Mouse (Mus musculus) MEL (cell line): Measurements from ENCODE around the gene Gnb3. TPM values are rescaled to one million over a fixed set of nuclear protein-coding genes. Genes with fewer than 3 reads are reported as not detected.

ENCODE experiments used
- DNase-seq: peaks from one replicate; pipeline ENCODE4 v3.0.0; 2011; ENCODE audit warnings: low read depth, low spot score
- H3K27ac ChIP-seq: 2 replicates; pipeline ENCODE4 v1.5.1; 2012; ENCODE audit warnings: low read depth, mild to moderate bottlenecking, control low read depth, low read length, moderate library complexity; ENCODE audit not compliant: control insufficient read depth
- H3K27me3 ChIP-seq, 2 experiments: fragments of 150-350 bp in 1 of 2; sonication (generic) in 1 of 2; 2 replicates each; pipeline ENCODE4 v1.6.1; 2012; ENCODE audit warnings: low read length in 2 of 2, mild to moderate bottlenecking in 2 of 2, improper control_type of control experiment in 1 of 2, moderate library complexity in 1 of 2; ENCODE audit not compliant: insufficient read depth in 2 of 2, control insufficient read depth in 1 of 2
- H3K36me3 ChIP-seq, 2 experiments: 2 replicates each; pipeline ENCODE4 v1.6.1; 2012 to 2014; ENCODE audit warnings: low read length in 2 of 2, improper control_type of control experiment in 1 of 2, inconsistent platforms in 1 of 2, mild to moderate bottlenecking in 1 of 2; ENCODE audit not compliant: insufficient read depth in 2 of 2, control insufficient read depth in 1 of 2
- H3K4me1 ChIP-seq, 2 experiments: fragments of 150-350 bp in 1 of 2; sonication (generic) in 1 of 2; 2 replicates each; pipeline ENCODE4 v1.6.1; 2012; ENCODE audit warnings: low read length in 2 of 2, improper control_type of control experiment in 1 of 2, mild to moderate bottlenecking in 1 of 2; ENCODE audit not compliant: insufficient read depth in 2 of 2, control insufficient read depth in 1 of 2
- H3K4me3 ChIP-seq, 2 experiments: fragments of 150-350 bp in 1 of 2; sonication (generic) in 1 of 2; 2 replicates each; pipeline ENCODE4 v1.5.1; 2012; ENCODE audit warnings: low read depth in 2 of 2, low read length in 2 of 2, mild to moderate bottlenecking in 2 of 2, moderate library complexity in 2 of 2, control low read depth in 1 of 2, improper control_type of control experiment in 1 of 2; ENCODE audit not compliant: control insufficient read depth in 1 of 2, insufficient read depth in 1 of 2
- H3K79me2 ChIP-seq: 2 replicates; pipeline ENCODE4 v1.6.1; 2012; ENCODE audit warnings: mild to moderate bottlenecking, low read length, moderate library complexity; ENCODE audit not compliant: control insufficient read depth, poor library complexity, insufficient read depth
- H3K9ac ChIP-seq: 2 replicates; pipeline ENCODE4 v1.6.1; 2012; ENCODE audit warnings: low read depth, mild to moderate bottlenecking, control low read depth, low read length, moderate library complexity; ENCODE audit not compliant: control insufficient read depth, poor library complexity, severe bottlenecking
- H3K9me3 ChIP-seq: fragments of 150-350 bp; sonication (generic); replicated peaks from 2 replicates; pipeline ENCODE4 v1.6.1; 2012; ENCODE audit warnings: mild to moderate bottlenecking, low read length, improper control_type of control experiment, moderate library complexity; ENCODE audit not compliant: insufficient read depth
- BHLHE40 ChIP-seq: IDR thresholded peaks from 2 replicates; pipeline ENCODE4 v1.6.1; 2012; ENCODE audit warnings: low read depth, mild to moderate bottlenecking, inconsistent platforms, low read length, improper control_type of control experiment, borderline replicate concordance
- CHD2 ChIP-seq: IDR thresholded peaks from 2 replicates; pipeline ENCODE4 v1.6.1; 2011; ENCODE audit warnings: low read length, improper control_type of control experiment
- E2F4 ChIP-seq: IDR thresholded peaks from 2 replicates; pipeline ENCODE4 v1.6.1; 2011; ENCODE audit warnings: low read depth, low read length, improper control_type of control experiment, borderline replicate concordance
- GATA1 ChIP-seq: IDR thresholded peaks from 2 replicates; pipeline ENCODE4 v1.6.1; 2011; ENCODE audit warnings: low read depth, low read length, improper control_type of control experiment
- KAT2A ChIP-seq: conservative IDR thresholded peaks from 2 replicates; pipeline ENCODE4 v1.6.1; 2012; ENCODE audit warnings: low read depth, low read length, improper control_type of control experiment, inconsistent platforms
- MAFK ChIP-seq: IDR thresholded peaks from 2 replicates; pipeline ENCODE4 v1.6.1; 2011; ENCODE audit warnings: low read depth, mild to moderate bottlenecking, low read length, improper control_type of control experiment, borderline replicate concordance
- MYB ChIP-seq: IDR thresholded peaks from 2 replicates; pipeline ENCODE4 v1.6.1; 2011; ENCODE audit warnings: mild to moderate bottlenecking, low read depth, low read length, improper control_type of control experiment
- MYC ChIP-seq: IDR thresholded peaks from 2 replicates; pipeline ENCODE4 v1.6.1; 2011; ENCODE audit warnings: low read depth, mild to moderate bottlenecking, low read length, improper control_type of control experiment, moderate library complexity
- NELFE ChIP-seq: IDR thresholded peaks from 2 replicates; pipeline ENCODE4 v1.6.1; 2011; ENCODE audit warnings: low read depth, low read length, improper control_type of control experiment
- NRF1 ChIP-seq: IDR thresholded peaks from 2 replicates; pipeline ENCODE4 v1.6.1; 2014; ENCODE audit warnings: low read depth, mild to moderate bottlenecking, inconsistent platforms, low read length, improper control_type of control experiment, moderate library complexity; ENCODE audit not compliant: poor library complexity, insufficient read depth, severe bottlenecking
- POLR2AphosphoS5 ChIP-seq: IDR thresholded peaks from 2 replicates; pipeline ENCODE4 v1.6.1; 2012; ENCODE audit warnings: low read depth, borderline replicate concordance, mild to moderate bottlenecking, inconsistent platforms, low read length, moderate library complexity, mixed read lengths
- RAD21 ChIP-seq: IDR thresholded peaks from 2 replicates; pipeline ENCODE4 v1.6.1; 2011; ENCODE audit warnings: mild to moderate bottlenecking, low read depth, low read length, improper control_type of control experiment
- RCOR1 ChIP-seq: IDR thresholded peaks from 2 replicates; pipeline ENCODE4 v1.6.1; 2012; ENCODE audit warnings: low read depth, mild to moderate bottlenecking, inconsistent platforms, low read length, improper control_type of control experiment
- SMC3 ChIP-seq: IDR thresholded peaks from 2 replicates; pipeline ENCODE4 v1.6.1; 2011; ENCODE audit warnings: low read depth, low read length, improper control_type of control experiment
- TAL1 ChIP-seq: IDR thresholded peaks from 2 replicates; pipeline ENCODE4 v1.6.1; 2012; ENCODE audit warnings: mild to moderate bottlenecking, inconsistent platforms, low read length, moderate library complexity, mixed read lengths
- TCF12 ChIP-seq: IDR thresholded peaks from 2 replicates; pipeline ENCODE4 v1.6.1; 2014; ENCODE audit warnings: low read depth, mild to moderate bottlenecking, inconsistent platforms, low read length, improper control_type of control experiment, moderate library complexity
- USF1 ChIP-seq: IDR thresholded peaks from 2 replicates; pipeline ENCODE4 v1.6.1; 2014; ENCODE audit warnings: low read depth, mild to moderate bottlenecking, inconsistent platforms, low read length, improper control_type of control experiment, moderate library complexity
- ZKSCAN1 ChIP-seq: IDR thresholded peaks from 2 replicates; pipeline ENCODE4 v1.6.1; 2012; ENCODE audit warnings: low read depth, mild to moderate bottlenecking, inconsistent platforms, low read length, improper control_type of control experiment, moderate library complexity
- polyA plus RNA-seq, 2 experiments: library from polyadenylated mRNA; stranded (reverse) in 1 of 2; unstranded in 1 of 2; fragments of >175 nt in 1 of 2; fragments of >200 nt in 1 of 2; gene quantifications; 2 replicates each; pipeline versions ENCODE4 v1.2.1 to v1.2.4; 2012; ENCODE audit warnings: low replicate concordance in 2 of 2, low read depth in 1 of 2; ENCODE audit not compliant: insufficient read length in 2 of 2, insufficient read depth in 1 of 2, missing spikeins in 1 of 2
- total RNA-seq: library from RNA; depleted of rRNA; stranded (reverse); fragments of 300-350 nt; gene quantifications from 2 replicates; pipeline ENCODE4 v1.2.3, GENCODE M21; 2012

Gnb3 gene
- total and polyA plus RNA-seq, 3 experiments = 0.08 to 0.21 TPM; not detected in 1

GRCm38 (mm10) chr6:124866560-124866959 is 26.5 kb upstream of the Gnb3 start:
- H3K9ac ChIP-seq = no peak overlapping the region
- TF ChIP-seq ZKSCAN1 (no peak), SMC3 (no peak), E2F4 (no peak), KAT2A (no peak), NELFE (no peak), MYC (no peak), MAFK (no peak), MYB (no peak), CHD2 (no peak), RCOR1 (no peak), BHLHE40 (no peak), POLR2AphosphoS5 (no peak)
- H3K36me3 ChIP-seq = no peaks in the 10 kb centered on the region
- H3K4me3 ChIP-seq = no peak overlapping the region
- H3K27ac ChIP-seq = no peak overlapping the region
- no peaks in the 10 kb centered on the region for H3K79me2 ChIP-seq
- DNase-seq = no peak
- no peaks in the 10 kb centered on the region; a peak in 2 of 4 replicates for H3K4me1 ChIP-seq
- H3K27me3 ChIP-seq = peaks cover 13 to 30% of the 10 kb centered on the region in 2 experiments
- no peaks in the 10 kb centered on the region for H3K9me3 ChIP-seq

GRCm38 (mm10) chr6:124865766-124866362 is 25.8 kb upstream of the Gnb3 start:
- no peaks in the 10 kb centered on the region for H3K9me3 ChIP-seq
- H3K9ac ChIP-seq = no peak overlapping the region
- H3K36me3 ChIP-seq = no peaks in the 10 kb centered on the region
- DNase-seq = no peak
- no peak overlapping the region for H3K4me3 ChIP-seq
- no peaks in the 10 kb centered on the region for H3K79me2 ChIP-seq
- TF ChIP-seq GATA1 (no peak), ZKSCAN1 (no peak), TAL1 (no peak), TCF12 (no peak), RAD21 (no peak), KAT2A (no peak), USF1 (no peak), MAFK (no peak), RCOR1 (no peak), NELFE (no peak), NRF1 (no peak)
- TF ChIP-seq, all 39 proteins: peak for 0
- Histone ChIP-seq H3K27me3 (peaks cover 14 to 26% of the 10 kb centered on the region in 2 experiments), H3K4me1 (no peaks in the 10 kb centered on the region; a peak in 2 of 4 replicates), H3K27ac (no peak overlapping the region)
